Mouse (Mus musculus) gastrocnemius, adult 18-20 months (tissue): ENCODE results near the gene Mgst3. TPM values are rescaled to one million over a fixed set of nuclear protein-coding genes. Genes with fewer than 3 reads are reported as not detected.
A peak's percentile ranks its signal among the peaks of the same experiment; 100 is the strongest.

ENCODE experiments used
- DNase-seq: peaks from one replicate; pipeline ENCODE4 v3.0.0; 2021; ENCODE audit warnings: low spot score
- total RNA-seq, 2 experiments: library from RNA; stranded (reverse); gene quantifications; 2 replicates each; pipeline ENCODE4 v1.2.3; 2021

The Mgst3 gene
- total RNA-seq, 2 experiments from 2014 or later: 146 to 183 TPM

GRCm38 (mm10) chr1:167388571-167388970 lies 5.1 kb downstream of the Mgst3 start:
- no peak for DNase-seq

- no peak for DNase-seq
Observed at GRCm38 (mm10) chr1:167387796-167388195, 5.8 kb downstream of the Mgst3 start.

- no peak for DNase-seq
Observed at GRCm38 (mm10) chr1:167387310-167387709, 6.3 kb downstream of the Mgst3 start.

DNA sequence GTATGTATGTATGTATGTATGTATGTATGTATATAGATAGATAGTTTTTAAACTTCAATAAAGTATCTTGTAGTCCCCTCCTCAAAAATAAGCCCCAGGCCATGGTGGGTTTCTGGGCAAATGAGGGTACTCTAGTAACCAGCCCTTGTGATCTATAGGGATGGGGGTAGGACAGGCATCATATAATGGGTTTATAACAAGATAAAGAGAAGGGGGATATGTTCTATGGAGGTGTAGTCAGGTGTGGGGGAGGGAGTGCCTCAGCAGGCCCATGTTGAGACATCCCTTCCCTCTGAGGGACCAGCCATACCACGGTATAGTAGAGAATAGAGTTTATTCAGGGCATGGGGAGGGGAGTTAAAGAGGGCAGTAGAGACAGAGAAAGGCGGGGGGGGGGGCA lies 7.2 kb downstream of the Mgst3 start:
- no peak for DNase-seq

DNA sequence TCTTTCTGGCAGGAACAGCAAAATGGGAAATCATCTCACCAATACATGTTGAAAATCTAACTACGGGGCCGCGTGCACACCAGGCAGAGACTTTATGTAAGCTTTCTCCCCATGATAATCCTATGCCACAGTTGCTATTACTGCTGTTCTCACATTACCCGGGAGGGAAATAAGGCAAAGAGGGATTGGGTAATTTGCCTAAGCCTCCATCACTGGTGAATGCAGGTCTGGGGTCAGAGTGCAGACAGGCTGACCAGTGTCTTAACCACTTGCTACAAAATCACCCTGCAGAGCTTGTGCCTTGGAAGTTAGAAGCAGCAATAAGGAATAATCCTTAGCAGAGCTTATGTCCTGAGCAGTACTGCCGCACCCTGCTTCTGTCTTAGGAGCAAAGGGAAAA lies 8.0 kb downstream of the Mgst3 start:
- no peak for DNase-seq

GRCm38 (mm10) chr1:167385211-167385610 lies 8.4 kb downstream of the Mgst3 start:
- DNase-seq: no peak

DNA sequence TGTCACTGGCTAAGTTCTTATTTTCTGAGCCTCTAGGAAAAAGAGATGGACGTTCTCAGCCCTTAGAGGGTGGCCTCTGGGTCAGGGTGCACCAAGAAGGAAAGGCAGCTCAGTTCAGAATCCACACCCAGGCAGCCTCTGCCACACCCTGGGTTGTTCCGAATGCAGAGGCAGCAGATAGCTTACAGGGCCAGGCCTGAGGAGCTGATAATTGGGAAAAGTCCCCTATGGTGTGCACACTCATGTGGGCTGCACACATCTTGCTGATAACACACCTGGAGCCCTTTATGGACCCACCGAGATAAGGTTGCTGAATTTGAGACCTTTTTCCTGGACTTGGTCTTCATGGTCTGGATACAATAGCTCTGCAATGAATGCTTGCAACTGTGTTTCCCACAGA lies 9.5 kb downstream of the Mgst3 start:
- DNase-seq: no peak

DNA sequence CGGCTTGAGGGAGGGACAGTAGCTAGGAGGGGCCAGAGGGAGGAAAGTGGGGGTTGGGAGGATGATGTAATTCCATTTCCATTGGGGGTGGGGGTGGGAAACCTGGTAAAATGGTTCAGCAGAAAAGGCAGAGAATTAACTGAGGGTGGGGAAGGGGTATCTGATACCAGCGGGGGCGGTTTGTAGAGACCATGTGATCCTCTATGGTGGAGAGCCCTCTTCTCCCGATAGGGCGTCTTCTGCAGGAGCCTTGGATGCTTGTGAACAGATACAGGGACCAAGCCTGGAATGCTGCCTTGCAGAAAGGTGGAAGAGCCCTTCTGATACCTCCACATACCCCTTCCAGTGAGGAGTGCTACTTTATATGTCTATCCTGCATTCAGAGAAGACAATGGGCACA lies 10.5 kb downstream of the Mgst3 start:
- DNase-seq: no peak

- no peak for DNase-seq
Observed at GRCm38 (mm10) chr1:167382763-167383162, 10.9 kb downstream of the Mgst3 start.

- no peak for DNase-seq
Observed at GRCm38 (mm10) chr1:167382316-167382715, 11.3 kb downstream of the Mgst3 start.

- DNase-seq: no peak
Observed at GRCm38 (mm10) chr1:167381050-167382015, 12.3 kb downstream of the Mgst3 start.

DNA sequence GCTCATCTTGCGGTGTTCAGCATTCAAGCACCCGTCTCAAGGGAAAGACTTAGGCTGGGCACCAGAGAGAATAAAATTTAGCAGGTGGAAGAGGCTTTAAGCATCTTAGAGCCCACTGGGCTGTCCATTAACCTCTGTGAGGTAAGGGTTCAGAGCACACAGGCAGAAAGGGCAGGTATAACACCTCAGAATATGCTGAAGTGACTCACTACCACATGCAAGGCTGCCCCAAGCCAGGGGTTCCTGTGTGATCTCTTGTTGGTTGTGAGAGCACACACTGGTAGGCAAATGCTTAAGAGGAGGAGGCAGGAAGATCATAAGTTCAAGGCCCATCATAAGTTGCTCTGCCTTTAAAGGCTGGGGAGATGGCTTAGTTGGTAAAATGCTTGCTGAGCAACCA lies 13.4 kb downstream of the Mgst3 start:
- no peak for DNase-seq

GRCm38 (mm10) chr1:167379751-167380150 lies 13.9 kb downstream of the Mgst3 start:
- DNase-seq: peak; percentile 49

GRCm38 (mm10) chr1:167378019-167378418 lies 15.6 kb downstream of the Mgst3 start:
- peak; percentile 57 for DNase-seq

DNA sequence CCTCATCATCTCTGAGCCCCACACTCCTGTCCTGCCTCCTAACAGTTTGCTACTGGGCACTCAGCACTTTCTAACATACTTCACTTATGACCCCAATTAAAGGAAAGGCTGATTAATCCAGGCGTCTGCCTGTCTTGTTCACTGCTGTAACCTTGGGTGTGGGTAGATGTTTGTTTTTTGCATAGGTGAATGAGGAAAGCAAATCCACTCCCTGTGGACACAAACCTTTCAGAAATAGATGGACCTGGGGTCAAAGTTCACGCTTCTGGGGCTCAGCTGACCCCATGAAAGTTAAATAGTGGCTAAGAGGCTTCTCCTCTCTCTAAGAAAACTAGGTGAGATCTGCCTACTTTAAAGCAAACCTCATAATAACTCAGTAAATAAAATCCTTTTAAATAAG lies 18.7 kb downstream of the Mgst3 start:
- no peak for DNase-seq

DNA sequence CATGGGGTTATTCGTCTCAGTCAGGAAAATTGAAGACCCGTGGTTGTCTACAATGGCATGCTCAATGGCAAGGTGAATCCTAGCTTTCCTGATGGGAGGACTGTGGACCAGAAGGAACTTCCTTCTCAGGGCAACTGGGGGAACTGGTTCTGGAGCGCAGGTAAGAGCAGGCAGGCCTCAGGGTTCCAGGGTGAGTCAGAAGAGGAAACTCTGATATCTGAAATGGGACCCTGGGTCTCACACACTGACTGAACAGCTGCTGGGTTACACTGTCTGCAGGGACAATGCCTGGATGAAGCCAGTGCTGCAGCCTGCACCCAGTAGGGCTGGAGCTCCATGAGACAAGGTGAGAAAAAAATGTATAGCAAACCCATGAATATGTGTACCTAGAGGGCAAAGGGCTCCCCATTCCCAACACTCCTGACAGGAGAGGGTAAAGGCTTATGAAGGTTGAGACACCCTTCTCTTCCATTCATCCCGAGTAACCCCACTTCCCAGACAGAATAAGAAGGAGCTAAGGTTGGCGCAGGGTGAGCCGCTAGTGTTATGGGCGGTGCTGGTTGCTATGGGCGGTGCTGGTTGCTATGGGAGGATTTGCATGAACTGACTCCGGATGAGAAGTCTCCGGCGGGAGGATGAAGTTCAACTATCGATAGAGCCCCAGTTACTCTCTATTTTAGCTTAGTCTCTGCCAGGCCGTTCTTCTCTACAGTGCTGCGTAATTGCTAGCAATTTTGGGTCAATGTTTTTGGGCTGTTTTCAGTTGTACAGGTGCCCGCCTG lies 19.4 kb downstream of the Mgst3 start:
- no peak for DNase-seq

DNA sequence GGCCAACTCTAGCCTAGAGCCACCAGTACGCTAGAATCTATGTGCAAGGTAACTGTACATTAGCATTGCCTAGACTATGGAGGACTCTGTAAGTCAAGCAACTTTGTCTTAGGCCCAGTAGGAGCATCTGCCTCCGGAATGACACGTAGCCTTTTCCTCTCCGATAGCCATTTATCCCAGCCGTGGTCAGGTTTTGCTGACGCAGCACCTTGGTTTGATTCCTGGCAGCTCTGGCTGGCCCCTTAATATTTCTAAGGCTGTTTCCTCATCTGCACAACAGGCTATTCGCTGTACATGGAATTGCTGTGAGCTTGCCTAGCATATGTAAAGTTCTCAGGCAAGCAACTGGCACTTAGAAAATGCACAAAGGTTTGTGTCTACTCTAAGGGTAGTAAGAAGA lies 20.9 kb downstream of the Mgst3 start:
- DNase-seq: no peak

DNA sequence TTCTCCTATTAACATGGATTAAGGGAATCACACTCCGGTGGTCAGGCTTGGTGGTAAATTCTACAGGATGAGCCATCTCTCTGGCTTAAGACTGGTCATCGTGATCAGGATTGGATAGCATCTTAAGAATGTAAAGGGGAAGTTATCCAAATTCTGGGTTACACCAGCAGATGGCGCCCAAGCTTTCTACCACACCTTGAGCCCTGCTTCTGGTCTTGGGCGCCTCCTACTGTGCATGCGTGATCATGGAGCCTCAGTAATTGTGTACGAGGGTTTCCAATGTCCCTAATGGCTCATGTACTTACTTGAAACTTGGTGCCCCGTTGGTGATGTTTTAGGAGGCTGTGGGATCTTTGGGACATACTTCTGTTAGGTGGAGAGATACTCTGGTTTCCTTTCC lies 23.7 kb downstream of the Mgst3 start:
- peak; percentile 91 for DNase-seq

DNA sequence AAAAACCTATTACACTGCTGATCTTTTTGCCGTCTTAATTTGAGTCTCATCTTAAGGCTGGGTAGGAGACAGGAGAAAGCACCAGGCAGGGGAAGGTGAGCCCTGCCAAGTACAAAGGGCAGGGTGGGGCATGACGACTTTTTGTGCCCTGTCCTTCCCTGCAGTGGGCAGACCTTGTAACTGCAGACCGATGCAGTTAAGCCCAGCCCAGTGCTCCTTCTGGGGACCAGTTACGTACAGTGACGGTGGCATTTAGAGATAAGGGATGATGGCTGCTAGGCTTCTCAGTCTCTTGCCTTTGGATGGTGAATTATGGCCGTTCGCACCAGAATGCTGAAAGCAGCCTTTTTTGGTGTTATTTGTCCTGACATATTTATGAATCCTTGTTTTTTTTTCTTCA lies 25.1 kb downstream of the Mgst3 start:
- DNase-seq: no peak

GRCm38 (mm10) chr1:167368018-167368417 lies 25.6 kb downstream of the Mgst3 start:
- DNase-seq: no peak

- no peak for DNase-seq
Observed at GRCm38 (mm10) chr1:167366621-167367020, 27.0 kb downstream of the Mgst3 start.

GRCm38 (mm10) chr1:167365808-167366207 lies 27.8 kb downstream of the Mgst3 start:
- DNase-seq: peak; percentile 47

GRCm38 (mm10) chr1:167363322-167363721 lies 30.3 kb downstream of the Mgst3 start:
- DNase-seq: no peak
